11 mouse cellular contexts compared by ENCODE assay signal in genomic region chr7:130708940-130709339, GRCm38 (mm10).
DNase-seq lines count a peak whose midpoint lies in the region; ATAC-seq and TF ChIP-seq lines count a peak whose summit lies in the region.
"Had no signal": no experiment of that assay in that cellular context is flagged by ENCODE, and none has a peak within 500 bp of the region (broad histone marks: within the 10 kb centered on the region; RNA-seq: fewer than 3 reads in every experiment).

No protein-coding gene starts in this region.

- 0 out of 2 replicates have a peak overlapping the region, but pooled peaks have one; percentile 8 for H3K9ac ChIP-seq in limb, embryonic 13.5 days
- peak overlapping the region; percentile 4; the same call in 1 of the 2 replicates for H3K9ac ChIP-seq in hindbrain, embryonic 14.5 days
- no peak overlapping the region for H3K9ac ChIP-seq in liver, embryonic 14.5 days (replicated peaks)
- H3K9ac ChIP-seq: midbrain, embryonic 12.5 days had no signal

- no peaks in the 10 kb centered on the region for H3K27me3 ChIP-seq in limb, embryonic 13.5 days
- no peaks in the 10 kb centered on the region for H3K27me3 ChIP-seq in limb, embryonic 10.5 days (ENCODE audit: low read depth, poor library complexity, severe bottlenecking)
- H3K27me3 ChIP-seq in hindbrain, embryonic 14.5 days (ENCODE audit: control insufficient read depth, insufficient read depth, low read length), result no peaks in the 10 kb centered on the region
- H3K27me3 ChIP-seq in kidney, adult 2 months (replicated peaks; ENCODE audit: control insufficient read depth, insufficient read depth, low read length), result no peaks in the 10 kb centered on the region
- no peaks in the 10 kb centered on the region for H3K27me3 ChIP-seq in liver, embryonic 14.5 days (ENCODE audit: control insufficient read depth, insufficient read depth, low read length)
- H3K27me3 ChIP-seq: midbrain, embryonic 12.5 days had no signal

- no peak for DNase-seq in limb, embryonic 10.5 days (ENCODE audit: low spot score)
- DNase-seq in hindbrain, embryonic 14.5 days (ENCODE audit: low spot score), result no peak
- DNase-seq in kidney, adult 2 months, result peak; percentile 83
- no peak for DNase-seq in liver, embryonic 14.5 days (ENCODE audit: low read depth in 3 of 3, low spot score in 3 of 3)
- no peak for DNase-seq in cerebellum, postnatal 25 days
- DNase-seq in embryo, embryonic 11 days, result no peak
- DNase-seq: right cerebral cortex, adult 18-20 months; thymus, adult 18-20 months had no signal

- no peak for TF ChIP-seq POLR2A in kidney, adult 2 months (IDR thresholded peaks at IDR 0.05; ENCODE audit: low read depth, low read length)

- H3K4me3 ChIP-seq in limb, embryonic 13.5 days, result no peak overlapping the region
- H3K4me3 ChIP-seq in limb, embryonic 10.5 days, result no peak overlapping the region
- no peak overlapping the region for H3K4me3 ChIP-seq in hindbrain, embryonic 14.5 days (replicated peaks; ENCODE audit: low read length)
- H3K4me3 ChIP-seq in kidney, adult 2 months (ENCODE audit: insufficient read depth, low read depth, low read length), result no peak overlapping the region
- H3K4me3 ChIP-seq in liver, embryonic 14.5 days (ENCODE audit: insufficient read depth in 1 of 2, low read depth in 2 of 2, low read length in 2 of 2), result no peak overlapping the region
- H3K4me3 ChIP-seq: erythroblast, embryonic 14.5 days; midbrain, embryonic 12.5 days had no signal

- H3K4me1 ChIP-seq in limb, embryonic 13.5 days, result peaks cover 33% of the 10 kb centered on the region
- peaks cover 22% of the 10 kb centered on the region for H3K4me1 ChIP-seq in limb, embryonic 10.5 days
- peaks cover 42% of the 10 kb centered on the region for H3K4me1 ChIP-seq in hindbrain, embryonic 14.5 days (replicated peaks; ENCODE audit: control insufficient read depth, insufficient read depth, low read length)
- peaks cover 14% of the 10 kb centered on the region; the same call in 1 of the 2 replicates for H3K4me1 ChIP-seq in kidney, adult 2 months (ENCODE audit: control insufficient read depth, insufficient read depth, low read length)
- H3K4me1 ChIP-seq in liver, embryonic 14.5 days (replicated peaks; ENCODE audit: control insufficient read depth in 2 of 2, insufficient read depth in 2 of 2, low read length in 1 of 2), result peaks cover 0 to 6% of the 10 kb centered on the region in 2 experiments; a peak in 2 of 4 replicates

- no peak overlapping the region for H3K4me2 ChIP-seq in limb, embryonic 13.5 days (replicated peaks)
- no peak overlapping the region; the same call in 1 of the 2 replicates for H3K4me2 ChIP-seq in hindbrain, embryonic 14.5 days (replicated peaks)
- H3K4me2 ChIP-seq in liver, embryonic 14.5 days (ENCODE audit: low read depth), result peak overlapping the region; percentile 20; the same call in 1 of the 2 replicates
- H3K4me2 ChIP-seq: midbrain, embryonic 12.5 days had no signal

- 44% methylated on average over 9 of the region's 9 CpGs for WGBS in limb, embryonic 13.5 days
- WGBS in limb, embryonic 10.5 days, result 68% methylated on average over 9 of the region's 9 CpGs
- WGBS in hindbrain, embryonic 14.5 days, result 49% methylated on average over 9 of the region's 9 CpGs
- 30% methylated on average over 9 of the region's 9 CpGs for WGBS in kidney, adult 2 months
- 49% methylated on average over 9 of the region's 9 CpGs for WGBS in liver, embryonic 14.5 days (ENCODE audit: insufficient replicate concordance)

- peak overlapping the region; percentile 15; the same call in 1 of the 2 replicates for H3K27ac ChIP-seq in limb, embryonic 13.5 days
- H3K27ac ChIP-seq in limb, embryonic 10.5 days, result no peak overlapping the region
- no peak overlapping the region for H3K27ac ChIP-seq in hindbrain, embryonic 14.5 days
- peak overlapping the region; percentile 90 for H3K27ac ChIP-seq in kidney, adult 2 months (ENCODE audit: insufficient read depth, low read depth, low read length)
- H3K27ac ChIP-seq in liver, embryonic 14.5 days, result no peak overlapping the region

- no peak for ATAC-seq in limb, embryonic 13.5 days (ENCODE audit: low FRiP score, low read depth)
- ATAC-seq in hindbrain, embryonic 14.5 days (ENCODE audit: low FRiP score), result no peak
- ATAC-seq in liver, embryonic 14.5 days (ENCODE audit: insufficient read depth), result 0 out of 2 replicates have a peak, but pooled peaks have one; percentile 35

- H3K9me3 ChIP-seq in limb, embryonic 13.5 days, result no peaks in the 10 kb centered on the region
- H3K9me3 ChIP-seq in limb, embryonic 10.5 days (replicated peaks), result no peaks in the 10 kb centered on the region
- H3K9me3 ChIP-seq in hindbrain, embryonic 14.5 days (ENCODE audit: control insufficient read depth, low read length), result no peaks in the 10 kb centered on the region
- no peaks in the 10 kb centered on the region for H3K9me3 ChIP-seq in liver, embryonic 14.5 days (ENCODE audit: control insufficient read depth, low read length)
- H3K9me3 ChIP-seq: midbrain, embryonic 12.5 days had no signal

- no peak for TF ChIP-seq EP300 in liver, embryonic 14.5 days (IDR thresholded peaks at IDR 0.05; ENCODE audit: low read depth)

- TF ChIP-seq CTCF in kidney, adult 2 months (conservative IDR thresholded peaks at IDR 0.05; ENCODE audit: insufficient read depth, insufficient read length, low read depth, low read length), result no peak
- no peak for TF ChIP-seq CTCF in liver, embryonic 14.5 days (IDR thresholded peaks at IDR 0.05; ENCODE audit: low read depth)

- H3K36me3 ChIP-seq in limb, embryonic 13.5 days, result no peaks in the 10 kb centered on the region
- H3K36me3 ChIP-seq in limb, embryonic 10.5 days, result no peaks in the 10 kb centered on the region
- H3K36me3 ChIP-seq in hindbrain, embryonic 14.5 days (replicated peaks; ENCODE audit: control insufficient read depth, insufficient read depth), result no peaks in the 10 kb centered on the region
- H3K36me3 ChIP-seq in kidney, adult 2 months (ENCODE audit: control insufficient read depth, insufficient read depth, low read length), result no peaks in the 10 kb centered on the region; the same call in 1 of the 2 replicates
- no peaks in the 10 kb centered on the region for H3K36me3 ChIP-seq in liver, embryonic 14.5 days (replicated peaks; ENCODE audit: control insufficient read depth, insufficient read depth, low read depth)
- H3K36me3 ChIP-seq: midbrain, embryonic 12.5 days had no signal

Comparison
In these comparisons a context has a peak if more than half of its experiments do, and no peak if none do; other contexts are left out.
1. H3K27ac ChIP-seq: peak in limb, embryonic 13.5 days (single experiment) and kidney, adult 2 months (single experiment); none in limb, embryonic 10.5 days (single experiment), hindbrain, embryonic 14.5 days (single experiment) and liver, embryonic 14.5 days (single experiment).